Comparison of ENCODE assay signal across 20 mouse cellular contexts in the genomic region with DNA sequence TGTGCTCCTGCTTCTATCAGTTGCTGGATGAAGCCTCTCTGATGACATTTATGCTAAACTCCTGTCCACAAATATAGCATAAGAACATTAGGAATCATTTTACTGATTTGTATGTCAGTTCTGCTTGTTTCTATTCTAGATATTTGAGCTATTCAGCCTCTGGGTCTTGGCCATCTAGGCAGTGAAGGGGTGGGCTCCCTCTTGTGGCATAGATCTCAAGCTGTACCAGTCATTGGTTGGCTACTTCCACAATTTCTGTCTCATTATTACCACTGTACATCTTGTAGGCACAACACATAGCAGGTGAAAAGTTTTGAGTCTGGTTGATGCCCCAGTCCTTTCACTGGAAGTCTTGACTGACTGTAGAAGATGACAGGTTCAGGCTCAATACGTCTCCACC.
DNase-seq lines count a peak whose midpoint lies in the region; ATAC-seq and TF ChIP-seq lines count a peak whose summit lies in the region.
"Had no signal": no experiment of that assay in that cellular context is flagged by ENCODE, and none has a peak within 500 bp of the region (broad histone marks: within the 10 kb centered on the region; RNA-seq: fewer than 3 reads in every experiment).

No protein-coding gene starts in this region.

- no peak for ATAC-seq in forebrain, embryonic 14.5 days
- ATAC-seq in hindbrain, postnatal 0 days = no peak
- ATAC-seq in hindbrain, embryonic 14.5 days (ENCODE audit: low FRiP score) = no peak
- no peak for ATAC-seq in lung, postnatal 0 days
- ATAC-seq in stomach, postnatal 0 days (ENCODE audit: low FRiP score, low TSS enrichment) = no peak
- no peak for ATAC-seq in monocyte, adult 5-6 weeks (replicated peaks; ENCODE audit: insufficient number of reproducible peaks, low FRiP score, low TSS enrichment, poor library complexity, severe bottlenecking)
- ATAC-seq: Patski had no signal

- no peak for TF ChIP-seq POLR2A in lung, adult 2 months (IDR thresholded peaks at IDR 0.05; ENCODE audit: borderline replicate concordance, extremely low read depth, low read depth, low read length)

- TF ChIP-seq CTCF in hindbrain, postnatal 0 days (IDR thresholded peaks at IDR 0.05; ENCODE audit: low read depth) = peak; percentile 31; the same call in 1 of the 2 replicates
- TF ChIP-seq CTCF in lung, postnatal 0 days (IDR thresholded peaks at IDR 0.05) = 0 out of 2 replicates have a peak, but pooled peaks have one; percentile 3
- no peak for TF ChIP-seq CTCF in lung, adult 2 months (IDR thresholded peaks at IDR 0.05; ENCODE audit: insufficient read depth, low read length)
- TF ChIP-seq CTCF in stomach, postnatal 0 days (IDR thresholded peaks at IDR 0.05; ENCODE audit: low read depth) = peak; percentile 56

- no peak for TF ChIP-seq EP300 in lung, postnatal 0 days (IDR thresholded peaks at IDR 0.05)
- no peak for TF ChIP-seq EP300 in stomach, postnatal 0 days (optimal IDR thresholded peaks at IDR 0.05)

- no peaks in the 10 kb centered on the region for H3K9me3 ChIP-seq in forebrain, embryonic 14.5 days (replicated peaks; ENCODE audit: control insufficient read depth, low read length)
- no peaks in the 10 kb centered on the region for H3K9me3 ChIP-seq in forebrain, embryonic 10.5 days
- H3K9me3 ChIP-seq in hindbrain, postnatal 0 days (ENCODE audit: low read length) = no peaks in the 10 kb centered on the region
- 0 out of 2 replicates have a peak, but pooled peaks cover 3% of the 10 kb centered on the region for H3K9me3 ChIP-seq in hindbrain, embryonic 14.5 days (ENCODE audit: control insufficient read depth, low read length)
- H3K9me3 ChIP-seq in lung, postnatal 0 days (ENCODE audit: low read length) = no peaks in the 10 kb centered on the region
- H3K9me3 ChIP-seq in stomach, postnatal 0 days (ENCODE audit: control insufficient read depth, low read length) = no peaks in the 10 kb centered on the region
- H3K9me3 ChIP-seq: embryonic facial prominence, embryonic 13.5 days; heart, embryonic 15.5 days; hindbrain, embryonic 13.5 days; limb, embryonic 12.5 days; liver, embryonic 13.5 days; neural tube, embryonic 12.5 days had no signal

- DNase-seq in forebrain, embryonic 14.5 days (ENCODE audit: low spot score) = peak; percentile 5
- DNase-seq in forebrain, embryonic 10.5 days (ENCODE audit: extremely low spot score, low spot score) = no peak
- DNase-seq in hindbrain, postnatal 0 days (ENCODE audit: low spot score) = no peak
- no peak for DNase-seq in hindbrain, embryonic 14.5 days (ENCODE audit: low spot score)
- DNase-seq in lung, postnatal 0 days (ENCODE audit: low spot score) = no peak
- DNase-seq in lung, adult 2 months = no peak
- DNase-seq in stomach, postnatal 0 days (ENCODE audit: low spot score) = no peak
- DNase-seq: B cell, adult 2 months; cerebellum, adult 11 months; cerebellum, postnatal 25 days; kidney, adult 8-10 months; liver, embryonic 13.5 days; thymus, adult 18-20 months had no signal

- H3K4me1 ChIP-seq in forebrain, embryonic 14.5 days (ENCODE audit: control insufficient read depth, insufficient read depth, low read length) = no peaks in the 10 kb centered on the region
- H3K4me1 ChIP-seq in forebrain, embryonic 10.5 days = no peaks in the 10 kb centered on the region
- H3K4me1 ChIP-seq in hindbrain, postnatal 0 days (ENCODE audit: insufficient read depth, low read length) = no peaks in the 10 kb centered on the region
- H3K4me1 ChIP-seq in hindbrain, embryonic 14.5 days (replicated peaks; ENCODE audit: control insufficient read depth, insufficient read depth, low read length) = no peaks in the 10 kb centered on the region
- H3K4me1 ChIP-seq in lung, postnatal 0 days (ENCODE audit: insufficient read depth, low read depth, low read length) = no peaks in the 10 kb centered on the region
- no peaks in the 10 kb centered on the region for H3K4me1 ChIP-seq in lung, adult 2 months (ENCODE audit: control insufficient read depth, insufficient read depth, low read length)
- H3K4me1 ChIP-seq in stomach, postnatal 0 days (replicated peaks; ENCODE audit: control insufficient read depth, insufficient read depth) = no peaks in the 10 kb centered on the region
- H3K4me1 ChIP-seq: embryonic facial prominence, embryonic 13.5 days; heart, embryonic 15.5 days; hindbrain, embryonic 13.5 days; limb, embryonic 12.5 days; liver, embryonic 13.5 days; neural tube, embryonic 12.5 days had no signal

- H3K4me2 ChIP-seq in forebrain, embryonic 14.5 days (ENCODE audit: low read length) = no peak overlapping the region
- H3K4me2 ChIP-seq in hindbrain, postnatal 0 days (ENCODE audit: low read depth, low read length) = no peak overlapping the region
- H3K4me2 ChIP-seq in hindbrain, embryonic 14.5 days (replicated peaks) = no peak overlapping the region
- no peak overlapping the region for H3K4me2 ChIP-seq in lung, postnatal 0 days (replicated peaks; ENCODE audit: low read depth, low read length)
- H3K4me2 ChIP-seq in stomach, postnatal 0 days (replicated peaks; ENCODE audit: low read depth) = no peak overlapping the region
- H3K4me2 ChIP-seq: embryonic facial prominence, embryonic 13.5 days; heart, embryonic 15.5 days; hindbrain, embryonic 13.5 days; limb, embryonic 12.5 days; liver, embryonic 13.5 days; neural tube, embryonic 12.5 days had no signal

- WGBS in forebrain, embryonic 14.5 days = 76% methylated on average over 1 of the region's 1 CpGs
- WGBS in forebrain, embryonic 10.5 days = 74% methylated on average over 1 of the region's 1 CpGs
- WGBS in hindbrain, postnatal 0 days = 69% methylated on average over 1 of the region's 1 CpGs
- WGBS in hindbrain, embryonic 14.5 days = 75% methylated on average over 1 of the region's 1 CpGs
- 42% methylated on average over 1 of the region's 1 CpGs for WGBS in lung, postnatal 0 days
- WGBS in lung, adult 2 months = 61% methylated on average over 1 of the region's 1 CpGs
- WGBS in stomach, postnatal 0 days = 75% methylated on average over 1 of the region's 1 CpGs

- H3K9ac ChIP-seq in forebrain, embryonic 14.5 days (ENCODE audit: low read length) = no peak overlapping the region
- H3K9ac ChIP-seq in hindbrain, postnatal 0 days (replicated peaks; ENCODE audit: low read length) = no peak overlapping the region
- no peak overlapping the region for H3K9ac ChIP-seq in hindbrain, embryonic 14.5 days
- no peak overlapping the region for H3K9ac ChIP-seq in lung, postnatal 0 days (replicated peaks; ENCODE audit: low read depth)
- H3K9ac ChIP-seq in stomach, postnatal 0 days (ENCODE audit: low read length) = no peak overlapping the region
- H3K9ac ChIP-seq: embryonic facial prominence, embryonic 13.5 days; heart, embryonic 15.5 days; hindbrain, embryonic 13.5 days; limb, embryonic 12.5 days; liver, embryonic 13.5 days; neural tube, embryonic 12.5 days had no signal

- H3K27ac ChIP-seq in forebrain, embryonic 14.5 days (ENCODE audit: low read depth, low read length) = no peak overlapping the region
- no peak overlapping the region for H3K27ac ChIP-seq in forebrain, embryonic 10.5 days
- H3K27ac ChIP-seq in hindbrain, postnatal 0 days = no peak overlapping the region
- H3K27ac ChIP-seq in hindbrain, embryonic 14.5 days = no peak overlapping the region
- no peak overlapping the region for H3K27ac ChIP-seq in lung, postnatal 0 days (ENCODE audit: low read length)
- no peak overlapping the region for H3K27ac ChIP-seq in stomach, postnatal 0 days (replicated peaks)
- H3K27ac ChIP-seq: embryonic facial prominence, embryonic 13.5 days; heart, embryonic 15.5 days; hindbrain, embryonic 13.5 days; limb, embryonic 12.5 days; liver, embryonic 13.5 days; neural tube, embryonic 12.5 days had no signal

- no peak overlapping the region for H3K4me3 ChIP-seq in forebrain, embryonic 14.5 days (ENCODE audit: low read depth, low read length)
- H3K4me3 ChIP-seq in forebrain, embryonic 10.5 days = no peak overlapping the region
- no peak overlapping the region for H3K4me3 ChIP-seq in hindbrain, postnatal 0 days (ENCODE audit: low read length)
- H3K4me3 ChIP-seq in hindbrain, embryonic 14.5 days (replicated peaks; ENCODE audit: low read length) = no peak overlapping the region
- H3K4me3 ChIP-seq in lung, postnatal 0 days (ENCODE audit: low read depth, low read length) = no peak overlapping the region
- H3K4me3 ChIP-seq in lung, adult 2 months (replicated peaks; ENCODE audit: extremely low read depth, low read depth, low read length) = no peak overlapping the region
- H3K4me3 ChIP-seq in stomach, postnatal 0 days (ENCODE audit: low read depth, low read length) = no peak overlapping the region
- H3K4me3 ChIP-seq: embryonic facial prominence, embryonic 13.5 days; heart, embryonic 15.5 days; hindbrain, embryonic 13.5 days; limb, embryonic 12.5 days; liver, embryonic 13.5 days; neural tube, embryonic 12.5 days had no signal

- H3K27me3 ChIP-seq in forebrain, embryonic 14.5 days (replicated peaks; ENCODE audit: control insufficient read depth, insufficient read depth, low read length) = no peaks in the 10 kb centered on the region
- no peaks in the 10 kb centered on the region for H3K27me3 ChIP-seq in forebrain, embryonic 10.5 days (ENCODE audit: poor library complexity, severe bottlenecking)
- no peaks in the 10 kb centered on the region for H3K27me3 ChIP-seq in hindbrain, postnatal 0 days (ENCODE audit: insufficient read depth, low read length)
- H3K27me3 ChIP-seq in hindbrain, embryonic 14.5 days (ENCODE audit: control insufficient read depth, insufficient read depth, low read length) = no peaks in the 10 kb centered on the region
- no peaks in the 10 kb centered on the region for H3K27me3 ChIP-seq in lung, postnatal 0 days (replicated peaks; ENCODE audit: insufficient read depth, low read length)
- no peaks in the 10 kb centered on the region for H3K27me3 ChIP-seq in stomach, postnatal 0 days (ENCODE audit: control insufficient read depth, insufficient read depth, low read length)
- H3K27me3 ChIP-seq: embryonic facial prominence, embryonic 13.5 days; heart, embryonic 15.5 days; hindbrain, embryonic 13.5 days; limb, embryonic 12.5 days; liver, embryonic 13.5 days; neural tube, embryonic 12.5 days; Patski had no signal

- no peaks in the 10 kb centered on the region for H3K36me3 ChIP-seq in forebrain, embryonic 14.5 days (ENCODE audit: control insufficient read depth, insufficient read depth, low read length)
- no peaks in the 10 kb centered on the region for H3K36me3 ChIP-seq in forebrain, embryonic 10.5 days (replicated peaks)
- no peaks in the 10 kb centered on the region for H3K36me3 ChIP-seq in hindbrain, postnatal 0 days (ENCODE audit: insufficient read depth, low read length)
- no peaks in the 10 kb centered on the region for H3K36me3 ChIP-seq in hindbrain, embryonic 14.5 days (replicated peaks; ENCODE audit: control insufficient read depth, insufficient read depth)
- H3K36me3 ChIP-seq in lung, postnatal 0 days (ENCODE audit: insufficient read depth, low read length) = no peaks in the 10 kb centered on the region
- H3K36me3 ChIP-seq in stomach, postnatal 0 days (ENCODE audit: control insufficient read depth, insufficient read depth, low read length) = no peaks in the 10 kb centered on the region
- H3K36me3 ChIP-seq: embryonic facial prominence, embryonic 13.5 days; heart, embryonic 15.5 days; hindbrain, embryonic 13.5 days; limb, embryonic 12.5 days; liver, embryonic 13.5 days; neural tube, embryonic 12.5 days had no signal
